Mouse (Mus musculus): ENCODE results near the gene Acvr2b.

GRCm38 (mm10) chr9:119425976-119426415, 24.1 kb downstream of the Acvr2b start:
- TF ChIP-seq POLR2A (IDR thresholded peaks at IDR 0.05; ENCODE audit: low read depth, low read length) (no peak), CTCF (IDR thresholded peaks at IDR 0.05; ENCODE audit: extremely low read depth, insufficient read length, insufficient replicate concordance, low read depth, low read length) (no peak)

Measured in small intestine, adult 2 months (tissue).